Mouse (Mus musculus) liver (tissue): ENCODE results near the gene Gm16429.
"Not testable (repeated sequence)": the region's sequence is repeated elsewhere in the genome, so short reads cannot be mapped to it uniquely, and the experiment has no call there.

Experiments used
- DNase-seq: peaks from one replicate; pipeline ENCODE4 v3.0.0-alpha.2; 2020; ENCODE audit warnings: mixed read lengths

Gene Gm16429

DNA sequence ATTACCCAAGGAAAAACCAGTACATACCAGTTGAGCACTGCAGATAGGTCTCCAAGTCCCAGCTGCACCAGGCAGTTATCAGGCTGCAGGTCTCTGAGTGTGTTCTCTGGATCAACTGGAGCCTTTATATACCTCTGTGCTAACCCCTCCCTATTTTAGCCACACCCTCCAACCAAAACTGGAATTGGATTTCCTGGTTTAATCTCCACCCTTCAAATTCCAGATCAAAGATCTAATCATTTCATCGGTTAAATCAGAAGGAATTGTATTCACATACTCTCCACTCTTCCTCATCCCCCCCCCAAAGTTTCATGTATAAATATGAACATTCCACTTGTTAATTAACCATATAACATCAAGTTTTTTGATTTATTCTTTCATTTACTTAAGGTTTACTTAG, at the start of gene Gm16429:
TSS of gene Gm16429 (minus strand) at position 101 of the 400 bp plus-strand sequence.
- DNase-seq, result not testable (repeated sequence)
